Mouse (Mus musculus) heart, embryonic 13.5 days (tissue): ENCODE measurements around the gene Ccdc187. TPM values are rescaled to one million over a fixed set of nuclear protein-coding genes. Genes with fewer than 3 reads are reported as not detected.

Source experiments
- ATAC-seq: fragments of 200-750 bp; cut with Nextera tagmentation; 2 replicates; pipeline ENCODE4 v1.8.0; 2017; ENCODE audit warnings: moderate TSS enrichment; ENCODE audit not compliant: insufficient number of reproducible peaks, low FRiP score, low TSS enrichment; ENCODE audit errors: extremely low read depth
- H3K27ac ChIP-seq: fragments of 300-500 bp; sonication (generic); replicated peaks from 2 replicates; pipeline ENCODE4 v1.5.1; 2015; ENCODE audit warnings: moderate library complexity, mild to moderate bottlenecking, inconsistent platforms
- H3K27me3 ChIP-seq: fragments of 300-500 bp; sonication (generic); replicated peaks from 2 replicates; pipeline ENCODE4 v1.6.1; 2015; ENCODE audit warnings: mild to moderate bottlenecking, inconsistent platforms
- H3K36me3 ChIP-seq: fragments of 300-500 bp; sonication (generic); 2 replicates; pipeline ENCODE4 v1.6.1; 2015; ENCODE audit warnings: mild to moderate bottlenecking, inconsistent platforms
- H3K4me1 ChIP-seq: fragments of 300-500 bp; sonication (generic); 2 replicates; pipeline ENCODE4 v1.6.1; 2015; ENCODE audit warnings: inconsistent platforms
- H3K4me2 ChIP-seq: fragments of 300-500 bp; sonication (generic); 2 replicates; pipeline ENCODE4 v1.6.1; 2015; ENCODE audit warnings: inconsistent platforms, mild to moderate bottlenecking, moderate library complexity
- H3K4me3 ChIP-seq: fragments of 300-500 bp; sonication (generic); 2 replicates; pipeline ENCODE4 v1.5.1; 2015; ENCODE audit warnings: moderate library complexity, mild to moderate bottlenecking, inconsistent platforms
- H3K9ac ChIP-seq: fragments of 300-500 bp; sonication (generic); 2 replicates; pipeline ENCODE4 v1.6.1; 2015; ENCODE audit warnings: inconsistent platforms, mild to moderate bottlenecking, moderate library complexity
- H3K9me3 ChIP-seq: fragments of 300-500 bp; sonication (generic); 2 replicates; pipeline ENCODE4 v1.6.1; 2016; ENCODE audit warnings: inconsistent platforms
- WGBS: fragments of 180-500 bp; shearing (Covaris S2); methylation state at CpG from one replicate; pipeline ENCODE4 v1.1.7; 2015; ENCODE audit warnings: mixed read lengths; 5-methylcytosine and 5-hydroxymethylcytosine counted together
- polyA plus RNA-seq: library from polyadenylated mRNA; unstranded; fragments of >200 nt; fragmentation: Nextera tagmentation; extraction: Ambion mirVana; gene quantifications from 2 replicates; pipeline ENCODE4 v1.2.1, GENCODE M21; 2015

The Ccdc187 gene
- polyA plus RNA-seq, 1 experiment from 2014 or later: 0.24 TPM

DNA sequence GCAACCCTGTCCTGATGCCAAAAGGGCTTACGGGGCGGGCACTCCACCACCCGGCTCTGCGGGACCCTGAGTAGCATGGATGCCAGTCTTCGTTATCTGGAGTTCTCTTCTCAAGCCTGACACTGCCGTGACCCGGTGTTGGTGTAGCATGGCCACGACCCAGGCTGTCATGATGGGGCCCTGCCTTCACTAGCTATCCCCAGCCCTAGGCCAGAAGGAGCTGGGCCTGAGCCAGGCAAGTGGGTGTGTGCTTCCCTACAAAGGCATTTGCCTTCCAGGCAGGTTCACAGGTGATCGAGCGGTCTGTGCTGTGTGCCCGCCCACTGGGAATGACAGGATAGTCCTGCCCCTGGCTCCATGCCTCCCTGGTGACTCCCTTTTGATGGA is 21.6 kb upstream of the Ccdc187 start:
- Histone ChIP-seq H3K36me3 (no peaks in the 10 kb centered on the region), H3K27ac (peak overlapping the region; percentile 96), H3K4me1 (peaks cover 70% of the 10 kb centered on the region), H3K9me3 (no peaks in the 10 kb centered on the region), H3K4me2 (peak overlapping the region; percentile 89), H3K27me3 (no peaks in the 10 kb centered on the region), H3K4me3 (peak overlapping the region; percentile 93), H3K9ac (peak overlapping the region; percentile 98)
- 1% methylated on average over 11 of the region's 11 CpGs for WGBS
- peak; percentile 37 for ATAC-seq

DNA sequence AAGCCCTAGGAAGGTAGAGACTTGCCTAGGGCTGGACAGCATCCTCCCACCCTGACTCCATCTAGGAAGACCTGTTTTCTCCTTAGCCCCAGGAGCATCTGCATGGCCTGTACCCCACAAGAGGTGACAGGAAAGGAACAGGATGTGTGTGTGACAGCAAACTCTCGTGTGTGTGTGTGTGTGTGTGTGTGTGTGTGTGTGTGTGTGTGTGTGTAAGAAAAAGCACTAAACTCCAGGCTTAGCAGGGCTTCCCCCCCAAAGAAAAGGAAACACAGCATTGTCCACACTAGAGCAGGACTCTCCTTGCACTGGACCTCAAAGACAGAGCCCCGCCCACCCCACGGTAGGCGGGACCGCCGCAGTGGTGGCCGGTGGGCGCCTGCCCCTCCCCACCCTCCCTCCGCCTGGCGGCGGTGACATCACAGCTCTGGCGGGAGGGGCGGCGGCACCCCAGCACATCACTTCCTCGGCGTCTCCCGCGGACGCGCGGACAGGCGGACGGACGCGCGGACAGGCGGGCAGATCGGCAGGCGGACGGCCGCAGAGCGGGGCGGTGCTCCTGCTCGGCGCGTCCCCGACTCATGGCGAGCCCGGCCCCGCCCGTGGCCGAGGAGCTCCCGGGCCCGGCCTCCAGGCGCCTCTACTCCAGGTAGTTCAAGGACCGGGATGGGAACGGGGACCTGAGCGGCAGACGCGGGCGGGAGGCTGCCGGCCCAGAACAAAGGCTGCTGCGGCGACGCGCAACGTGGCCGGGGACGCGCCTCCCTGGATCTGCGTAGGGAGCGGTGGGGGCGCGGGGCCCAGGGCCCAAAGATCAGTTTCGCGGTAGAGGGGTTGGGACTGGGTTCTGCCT is 20.9 kb upstream of the Ccdc187 start, which contains the start of gene Gpsm1:
TSS of gene Gpsm1 (plus strand) at position 444 of the 853 bp plus-strand sequence.
- H3K4me1 ChIP-seq: peaks cover 69% of the 10 kb centered on the region
- H3K27me3 ChIP-seq: no peaks in the 10 kb centered on the region
- no peaks in the 10 kb centered on the region for H3K36me3 ChIP-seq
- peak within 1 kb of the TSS; percentile 93 for H3K4me3 ChIP-seq
- peak; percentile 65 for ATAC-seq
- WGBS: under 1% methylated on average over 52 of the region's 66 CpGs
- H3K9me3 ChIP-seq: no peaks in the 10 kb centered on the region
- peak within 1 kb of the TSS; percentile 98 for H3K9ac ChIP-seq
- H3K27ac ChIP-seq: peak within 1 kb of the TSS; percentile 96
- peak within 1 kb of the TSS; percentile 89 for H3K4me2 ChIP-seq

DNA sequence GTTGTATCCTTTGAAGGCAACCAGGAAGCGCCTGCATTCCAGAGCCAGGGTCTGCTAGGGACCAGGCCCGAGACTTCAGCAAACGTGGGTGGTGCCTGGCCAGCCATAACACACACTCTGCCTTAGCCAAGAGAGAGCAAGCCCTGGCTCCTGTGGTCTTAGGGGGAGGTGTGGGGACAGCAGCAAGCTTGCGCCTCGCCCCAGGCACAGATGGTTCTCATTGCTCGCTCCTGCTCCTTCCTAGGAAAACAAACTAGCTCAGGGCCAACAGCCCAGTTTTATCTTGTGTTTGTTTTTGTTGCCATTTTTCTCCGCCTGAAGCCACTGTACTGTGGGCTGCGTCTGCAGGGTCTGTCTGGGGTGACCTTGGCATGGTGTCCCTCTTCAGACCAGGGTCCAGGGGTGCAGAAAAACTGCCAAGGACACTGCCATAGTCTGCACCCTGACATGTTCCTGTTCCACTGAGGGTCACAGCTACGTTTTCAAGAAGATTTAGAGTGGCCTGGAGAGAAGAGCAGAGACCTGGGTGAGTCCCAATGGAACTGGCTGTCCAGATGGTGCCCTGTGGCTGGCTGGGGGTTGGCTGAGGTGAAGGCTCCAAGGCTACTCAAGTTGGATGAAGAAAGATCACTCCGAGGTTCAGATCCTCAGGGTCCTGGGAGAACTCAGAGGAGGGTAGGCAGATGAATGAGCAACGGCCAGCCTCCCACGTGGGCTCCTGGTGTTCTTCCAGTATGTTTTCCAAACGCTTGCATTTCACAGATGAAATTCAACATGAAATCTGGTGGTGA is 20.1 kb upstream of the Ccdc187 start:
- Histone ChIP-seq H3K4me3 (peak overlapping the region; percentile 93), H3K4me1 (peaks cover 70% of the 10 kb centered on the region), H3K9ac (peak overlapping the region; percentile 98), H3K4me2 (peak overlapping the region; percentile 89), H3K27me3 (no peaks in the 10 kb centered on the region), H3K36me3 (no peaks in the 10 kb centered on the region), H3K27ac (peak overlapping the region; percentile 96), H3K9me3 (no peaks in the 10 kb centered on the region)
- WGBS: 40% methylated on average over 13 of the region's 13 CpGs
- no peak for ATAC-seq

DNA sequence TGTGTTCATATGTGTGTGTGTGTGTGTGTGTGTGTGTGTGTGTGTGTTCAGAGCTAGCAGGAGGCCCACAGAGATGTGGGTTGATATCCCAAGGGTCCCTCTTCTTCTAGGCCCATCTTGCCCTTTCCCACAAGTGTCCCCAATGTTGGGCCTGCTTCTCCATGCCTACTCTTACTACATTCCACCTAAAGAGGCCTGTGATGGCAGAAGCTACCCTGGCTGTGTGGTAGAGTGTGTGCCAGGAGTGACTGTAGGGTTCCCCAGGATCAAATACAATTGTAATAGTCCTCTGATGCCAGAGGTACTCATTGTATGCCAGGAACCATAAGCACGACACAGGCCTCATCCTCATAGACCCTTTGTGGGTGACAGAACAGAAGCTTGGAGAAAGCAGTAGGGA is 19.0 kb upstream of the Ccdc187 start:
- Histone ChIP-seq H3K4me3 (no peak overlapping the region), H3K27me3 (no peaks in the 10 kb centered on the region), H3K27ac (peak overlapping the region; percentile 96), H3K36me3 (no peaks in the 10 kb centered on the region), H3K4me1 (peaks cover 68% of the 10 kb centered on the region), H3K4me2 (no peak overlapping the region), H3K9ac (no peak overlapping the region), H3K9me3 (no peaks in the 10 kb centered on the region)
- 84% methylated on average over 1 of the region's 1 CpGs for WGBS
- no peak for ATAC-seq

DNA sequence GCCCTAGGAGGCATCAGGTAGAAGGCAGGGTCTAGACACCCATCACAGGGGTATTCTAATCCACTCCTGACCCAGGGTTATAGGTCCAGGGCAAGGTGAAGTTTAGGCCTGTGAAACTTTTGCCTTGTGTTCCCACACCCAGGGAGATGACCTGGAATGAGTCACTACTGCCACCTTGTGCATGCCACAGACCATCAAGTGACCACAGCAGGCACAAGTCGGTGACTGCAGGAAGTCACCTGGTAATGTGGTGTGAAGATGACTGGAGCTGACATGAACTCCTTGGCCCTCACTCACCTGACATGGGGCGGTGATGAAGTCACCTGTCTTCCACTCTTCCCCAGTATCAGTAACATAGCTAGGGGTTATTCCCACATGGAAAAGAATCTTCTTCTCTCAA is 18.5 kb upstream of the Ccdc187 start:
- WGBS: 40% methylated on average over 2 of the region's 2 CpGs

DNA sequence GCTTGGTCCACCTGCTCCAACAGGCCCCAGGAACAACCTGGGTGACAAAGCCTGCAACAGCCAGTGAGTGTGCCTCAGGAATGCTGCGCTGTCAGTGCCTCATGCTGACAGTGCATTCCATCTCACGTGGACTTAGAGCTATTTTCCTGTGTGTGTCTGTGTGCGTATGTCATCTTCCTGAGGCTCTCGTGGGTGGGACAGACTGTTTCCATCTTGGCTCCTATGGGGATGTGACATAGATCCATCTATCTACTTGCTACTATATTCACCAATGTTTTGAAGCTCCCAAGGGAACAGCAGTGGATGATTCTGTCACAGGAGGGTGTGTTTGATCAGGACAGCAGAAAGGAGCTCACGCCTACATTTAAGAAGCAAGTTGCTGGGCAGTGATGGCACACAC is 17.6 kb upstream of the Ccdc187 start:
- Histone ChIP-seq H3K27ac (no peak overlapping the region), H3K4me2 (no peak overlapping the region), H3K4me3 (no peak overlapping the region), H3K9ac (no peak overlapping the region), H3K9me3 (no peaks in the 10 kb centered on the region), H3K36me3 (no peaks in the 10 kb centered on the region), H3K27me3 (no peaks in the 10 kb centered on the region), H3K4me1 (peaks cover 54% of the 10 kb centered on the region)
- ATAC-seq: no peak
- 46% methylated on average over 5 of the region's 5 CpGs for WGBS

More for the DNA sequence above, 18.5 kb upstream of the Ccdc187 start:
- no peak overlapping the region for H3K4me2 ChIP-seq
- no peak overlapping the region for H3K9ac ChIP-seq
- H3K4me1 ChIP-seq: peaks cover 62% of the 10 kb centered on the region
- H3K4me3 ChIP-seq: no peak overlapping the region
- no peaks in the 10 kb centered on the region for H3K9me3 ChIP-seq
- no peak for ATAC-seq
- no peaks in the 10 kb centered on the region for H3K27me3 ChIP-seq
- H3K36me3 ChIP-seq: no peaks in the 10 kb centered on the region
- no peak overlapping the region for H3K27ac ChIP-seq

DNA sequence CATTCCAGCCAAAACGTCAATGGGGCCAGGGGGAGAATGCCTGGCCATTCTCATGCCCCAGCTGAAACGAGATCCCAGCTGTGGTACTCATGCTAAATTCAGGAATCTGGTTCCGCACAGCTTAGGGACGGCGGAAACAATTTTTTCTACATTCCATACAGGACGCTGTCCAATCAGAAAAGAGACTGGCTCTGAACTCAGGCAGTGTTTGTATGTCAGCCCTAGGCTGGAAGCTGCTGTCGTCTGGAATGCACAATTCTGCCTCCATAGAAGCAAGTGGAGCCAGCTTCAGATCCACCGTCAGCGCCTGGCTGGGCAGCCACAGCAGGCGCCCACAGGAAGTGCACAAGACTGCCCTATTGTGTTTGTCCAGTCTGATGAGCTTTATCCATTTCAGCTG is 15.4 kb upstream of the Ccdc187 start:
- H3K4me2 ChIP-seq: peak overlapping the region; percentile 44
- peak overlapping the region; percentile 37; the same call in 1 of the 2 replicates for H3K9ac ChIP-seq
- no peaks in the 10 kb centered on the region for H3K36me3 ChIP-seq
- no peaks in the 10 kb centered on the region for H3K27me3 ChIP-seq
- H3K4me3 ChIP-seq: no peak overlapping the region
- 14% methylated on average over 10 of the region's 10 CpGs for WGBS
- H3K27ac ChIP-seq: peak overlapping the region; percentile 87
- H3K4me1 ChIP-seq: peaks cover 38% of the 10 kb centered on the region
- H3K9me3 ChIP-seq: no peaks in the 10 kb centered on the region
- no peak for ATAC-seq

DNA sequence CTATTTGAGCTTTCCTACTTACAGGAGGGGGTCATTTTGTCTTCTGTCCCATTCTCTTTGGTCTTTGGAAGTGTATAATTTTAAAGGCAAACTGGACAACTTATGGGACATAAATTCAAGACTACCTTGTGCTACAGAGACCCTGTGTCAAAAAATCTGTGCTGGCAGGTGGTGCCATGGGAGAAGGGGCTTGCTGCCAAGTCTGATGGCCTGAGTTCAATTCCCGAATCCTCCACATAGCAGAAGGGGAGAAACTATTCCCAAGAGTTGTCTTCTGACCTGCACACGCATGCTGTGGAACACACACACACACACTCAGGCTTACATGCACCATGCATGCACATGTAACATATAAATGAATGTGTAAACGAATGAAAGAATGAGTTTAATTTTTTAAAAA is 12.3 kb upstream of the Ccdc187 start:
- 79% methylated on average over 3 of the region's 3 CpGs for WGBS
- no peak overlapping the region for H3K4me2 ChIP-seq
- no peak for ATAC-seq

DNA sequence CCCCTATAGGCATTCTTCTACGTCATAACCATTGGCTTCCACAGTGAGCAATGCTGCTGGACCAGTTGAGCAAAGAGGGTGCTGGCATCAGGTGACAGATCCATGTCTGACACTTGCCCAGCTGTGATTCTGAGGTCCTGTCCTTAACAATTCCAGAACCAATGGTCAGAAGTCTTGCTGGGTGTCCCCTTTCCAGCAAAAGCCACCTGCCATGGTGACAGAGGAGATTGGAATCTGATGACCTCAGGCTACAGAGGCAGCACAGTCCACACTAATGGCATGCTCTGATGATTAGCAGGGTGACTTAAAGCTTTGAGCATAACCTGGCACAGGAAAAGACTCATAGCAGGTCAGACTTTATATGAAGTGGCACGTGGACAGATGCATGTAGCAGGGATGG is 11.2 kb upstream of the Ccdc187 start:
- Histone ChIP-seq H3K9me3 (no peaks in the 10 kb centered on the region), H3K36me3 (no peaks in the 10 kb centered on the region), H3K4me1 (peaks cover 18% of the 10 kb centered on the region), H3K27ac (no peak overlapping the region), H3K9ac (no peak overlapping the region), H3K27me3 (no peaks in the 10 kb centered on the region), H3K4me2 (no peak overlapping the region), H3K4me3 (no peak overlapping the region)
- ATAC-seq: no peak
- 68% methylated on average over 2 of the region's 2 CpGs for WGBS

More for the DNA sequence above, 12.3 kb upstream of the Ccdc187 start:
- Histone ChIP-seq H3K9ac (no peak overlapping the region), H3K27me3 (no peaks in the 10 kb centered on the region), H3K4me3 (no peak overlapping the region), H3K27ac (no peak overlapping the region), H3K36me3 (no peaks in the 10 kb centered on the region), H3K9me3 (no peaks in the 10 kb centered on the region), H3K4me1 (peaks cover 20% of the 10 kb centered on the region)

DNA sequence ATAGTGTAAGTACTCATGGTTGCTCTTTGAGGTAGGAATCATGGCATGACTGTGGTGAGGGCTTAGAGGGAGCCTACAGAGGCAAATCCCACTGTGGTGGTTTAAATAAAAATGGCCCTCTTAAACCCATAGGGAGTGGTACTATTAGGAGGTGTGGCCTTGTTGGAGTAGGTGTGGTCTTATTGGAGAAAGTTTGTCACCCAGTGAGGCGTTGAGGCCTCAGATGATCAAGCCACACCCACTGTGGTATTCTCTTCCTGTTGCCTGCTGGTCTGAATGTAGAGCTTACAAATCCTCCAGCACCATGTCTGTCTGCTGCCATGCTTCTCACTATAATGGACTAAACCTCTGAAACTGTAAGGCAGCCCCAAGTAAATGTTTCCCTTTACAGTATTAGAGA is 10.4 kb upstream of the Ccdc187 start:
- no peak overlapping the region for H3K4me3 ChIP-seq
- no peaks in the 10 kb centered on the region for H3K36me3 ChIP-seq
- 50% methylated on average over 1 of the region's 1 CpGs for WGBS
- no peaks in the 10 kb centered on the region for H3K9me3 ChIP-seq
- no peak overlapping the region for H3K4me2 ChIP-seq
- H3K27ac ChIP-seq: no peak overlapping the region
- no peak for ATAC-seq
- no peak overlapping the region for H3K9ac ChIP-seq
- H3K4me1 ChIP-seq: peaks cover 18% of the 10 kb centered on the region
- 0 out of 2 replicates have a peak, but pooled peaks cover under 1% of the 10 kb centered on the region for H3K27me3 ChIP-seq

DNA sequence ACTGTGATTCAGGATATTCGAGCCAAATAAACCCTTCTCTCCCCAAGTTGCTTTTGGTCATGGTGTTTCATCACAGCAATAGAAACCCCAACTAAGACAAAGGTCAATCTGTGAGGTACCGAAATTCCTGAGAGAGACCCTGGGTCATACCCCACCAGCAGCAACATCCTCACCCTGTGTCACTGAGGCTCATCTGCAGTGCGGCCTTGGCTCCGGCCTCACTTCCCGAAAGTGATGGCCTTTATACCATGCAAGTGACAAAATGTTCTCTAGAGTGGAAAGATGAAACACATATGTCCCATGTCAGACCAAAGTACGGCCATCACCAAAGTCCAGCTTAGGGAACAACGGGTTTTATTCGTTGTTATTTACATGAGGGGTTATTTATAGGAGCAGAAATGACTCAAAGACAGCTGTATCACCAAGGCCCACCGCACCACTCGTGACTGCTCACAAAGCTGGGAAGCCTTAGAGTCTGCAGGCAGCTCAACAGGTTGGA is 7.7 kb upstream of the Ccdc187 start:
- Histone ChIP-seq H3K36me3 (no peaks in the 10 kb centered on the region), H3K4me2 (no peak overlapping the region), H3K4me3 (no peak overlapping the region), H3K9ac (no peak overlapping the region), H3K27ac (no peak overlapping the region), H3K9me3 (no peaks in the 10 kb centered on the region), H3K27me3 (0 out of 2 replicates have a peak, but pooled peaks cover 9% of the 10 kb centered on the region), H3K4me1 (peaks cover 36% of the 10 kb centered on the region)
- no peak for ATAC-seq
- WGBS: 80% methylated on average over 10 of the region's 10 CpGs
